Mouse (Mus musculus): Measurements from ENCODE around the gene Glud1. TPM values are rescaled to one million over a fixed set of nuclear protein-coding genes. Genes with fewer than 3 reads are reported as not detected.
"Not testable (repeated sequence)": the region's sequence is repeated elsewhere in the genome, so short reads cannot be mapped to it uniquely, and the experiment has no call there.

Gene Glud1
- total RNA-seq, 4 experiments from 2014 or later: 281 to 334 (median 318) TPM

GRCm38 (mm10) chr14:34311691-34312090, 1.2 kb downstream of the Glud1 start:
- DNase-seq (ENCODE audit: low spot score in 2 of 2): no peak

GRCm38 (mm10) chr14:34312339-34313048, 2.0 kb downstream of the Glud1 start:
- no peak for DNase-seq (ENCODE audit: low spot score in 2 of 2)

- no peak for DNase-seq (ENCODE audit: low spot score in 2 of 2)
Observed at GRCm38 (mm10) chr14:34313612-34314011, 3.1 kb downstream of the Glud1 start.

GRCm38 (mm10) chr14:34314383-34314782, 3.9 kb downstream of the Glud1 start:
- not testable (repeated sequence) for DNase-seq (ENCODE audit: low spot score in 2 of 2)

GRCm38 (mm10) chr14:34314796-34315195, 4.3 kb downstream of the Glud1 start:
- no peak for DNase-seq (ENCODE audit: low spot score in 2 of 2)

GRCm38 (mm10) chr14:34316346-34316745, 5.8 kb downstream of the Glud1 start:
- no peak for DNase-seq (ENCODE audit: low spot score in 2 of 2)

- no peak for DNase-seq (ENCODE audit: low spot score in 2 of 2)
Observed at GRCm38 (mm10) chr14:34317431-34317830, 6.9 kb downstream of the Glud1 start.

- no peak for DNase-seq (ENCODE audit: low spot score in 2 of 2)
Observed at GRCm38 (mm10) chr14:34318113-34318512, 7.6 kb downstream of the Glud1 start.

GRCm38 (mm10) chr14:34323576-34324085, 13.1 kb downstream of the Glud1 start:
- DNase-seq (ENCODE audit: low spot score in 2 of 2): no peak

GRCm38 (mm10) chr14:34326606-34327005, 16.1 kb downstream of the Glud1 start:
- no peak for DNase-seq (ENCODE audit: low spot score in 2 of 2)

- DNase-seq (ENCODE audit: low spot score in 2 of 2): no peak
Observed at GRCm38 (mm10) chr14:34327618-34328017, 17.1 kb downstream of the Glud1 start.

GRCm38 (mm10) chr14:34330657-34331158, 20.2 kb downstream of the Glud1 start:
- no peak for DNase-seq (ENCODE audit: low spot score in 2 of 2)

GRCm38 (mm10) chr14:34331886-34332285, 21.4 kb downstream of the Glud1 start:
- DNase-seq (ENCODE audit: low spot score in 2 of 2): peak in 1 of 2 experiments; percentile 33

- DNase-seq (ENCODE audit: low spot score in 2 of 2): peak in 1 of 2 experiments; percentile 77
Observed at GRCm38 (mm10) chr14:34332476-34332875, 21.9 kb downstream of the Glud1 start.

GRCm38 (mm10) chr14:34339446-34339845, 28.9 kb downstream of the Glud1 start:
- no peak for DNase-seq (ENCODE audit: low spot score in 2 of 2)

- DNase-seq (ENCODE audit: low spot score in 2 of 2): no peak
Observed at GRCm38 (mm10) chr14:34341993-34342392, 31.5 kb downstream of the Glud1 start.

- no peak for DNase-seq (ENCODE audit: low spot score in 2 of 2)
Observed at GRCm38 (mm10) chr14:34343078-34343477, 32.6 kb downstream of the Glud1 start.

GRCm38 (mm10) chr14:34344361-34344760, 33.8 kb downstream of the Glud1 start:
- DNase-seq (ENCODE audit: low spot score in 2 of 2): no peak

- DNase-seq (ENCODE audit: low spot score in 2 of 2): no peak
Observed at GRCm38 (mm10) chr14:34345771-34346566, 35.4 kb downstream of the Glud1 start.

GRCm38 (mm10) chr14:34347084-34347483, 36.6 kb downstream of the Glud1 start:
- DNase-seq (ENCODE audit: low spot score in 2 of 2): no peak

- no peak for DNase-seq (ENCODE audit: low spot score in 2 of 2)
Observed at GRCm38 (mm10) chr14:34348301-34348700, 37.8 kb downstream of the Glud1 start.

GRCm38 (mm10) chr14:34349007-34349406, 38.5 kb downstream of the Glud1 start:
- DNase-seq (ENCODE audit: low spot score in 2 of 2): no peak
